Mouse (Mus musculus) lung, adult 18-20 months (tissue): ENCODE results near the gene Mtfmt.

ENCODE experiments used
- DNase-seq, 2 experiments: peaks; one replicate each; pipeline ENCODE4 v3.0.0; 2022; ENCODE audit warnings: mixed read lengths in 2 of 2

Mtfmt gene

GRCm38 (mm10) chr9:65428003-65428402 lies 7.6 kb upstream of the Mtfmt start:
- DNase-seq = no peak

GRCm38 (mm10) chr9:65430401-65430800 lies 5.2 kb upstream of the Mtfmt start:
- DNase-seq = no peak

GRCm38 (mm10) chr9:65430921-65431320 lies 4.7 kb upstream of the Mtfmt start:
- no peak for DNase-seq

GRCm38 (mm10) chr9:65432236-65432635 lies 3.3 kb upstream of the Mtfmt start:
- DNase-seq = peak; percentile 76 to 85

GRCm38 (mm10) chr9:65434140-65434539 lies 1.4 kb upstream of the Mtfmt start:
- peak; percentile 15 to 26 for DNase-seq

- DNase-seq = no peak
These were observed 371 bp upstream of the Mtfmt start for GRCm38 (mm10) chr9:65435211-65435610.

GRCm38 (mm10) chr9:65444692-65445091 lies 9.1 kb downstream of the Mtfmt start:
- DNase-seq = no peak

- DNase-seq = no peak
These were observed 12.4 kb downstream of the Mtfmt start for GRCm38 (mm10) chr9:65447951-65448350.

GRCm38 (mm10) chr9:65458975-65459374 lies 23.4 kb downstream of the Mtfmt start:
- DNase-seq = no peak

GRCm38 (mm10) chr9:65460198-65460597 lies 24.6 kb downstream of the Mtfmt start:
- DNase-seq = no peak

GRCm38 (mm10) chr9:65460732-65461442 lies 25.3 kb downstream of the Mtfmt start, which contains the start of gene Spg21:
Gene Spg21, plus strand, starts transcription at chr9:65460947.
- peak; percentile 96 to 97 for DNase-seq

GRCm38 (mm10) chr9:65462544-65462943 lies 27.0 kb downstream of the Mtfmt start:
- DNase-seq = peak; percentile 34 to 73

- peak; percentile 38 to 48 for DNase-seq
These were observed 28.6 kb downstream of the Mtfmt start for GRCm38 (mm10) chr9:65464161-65464560.

- DNase-seq = no peak
These were observed 29.7 kb downstream of the Mtfmt start for GRCm38 (mm10) chr9:65465241-65465640.

GRCm38 (mm10) chr9:65467686-65468085 lies 32.1 kb downstream of the Mtfmt start:
- DNase-seq = no peak

GRCm38 (mm10) chr9:65472769-65473168 lies 37.2 kb downstream of the Mtfmt start:
- no peak for DNase-seq

- no peak for DNase-seq
These were observed 43.6 kb downstream of the Mtfmt start for GRCm38 (mm10) chr9:65479158-65479557.

GRCm38 (mm10) chr9:65480071-65480470 lies 44.5 kb downstream of the Mtfmt start:
- DNase-seq = no peak

GRCm38 (mm10) chr9:65491476-65491875 lies 55.9 kb downstream of the Mtfmt start:
- no peak for DNase-seq

- DNase-seq = no peak
These were observed 56.8 kb downstream of the Mtfmt start for GRCm38 (mm10) chr9:65492351-65492750.

GRCm38 (mm10) chr9:65492851-65493250 lies 57.3 kb downstream of the Mtfmt start:
- no peak for DNase-seq

- DNase-seq = no peak
These were observed 66.6 kb downstream of the Mtfmt start for GRCm38 (mm10) chr9:65502146-65502545.
